Mouse (Mus musculus) testis, adult 2 months (tissue): ENCODE results near the gene Lekr1. TPM values are rescaled to one million over a fixed set of nuclear protein-coding genes. Genes with fewer than 3 reads are reported as not detected.

Experiments
- H3K27ac ChIP-seq: fragments of 200-500 bp; 2 replicates; pipeline ENCODE4 v1.5.1; 2012; ENCODE audit warnings: low read depth, low read length; ENCODE audit not compliant: control insufficient read depth, insufficient read depth
- H3K27me3 ChIP-seq: fragments of 200-500 bp; 2 replicates; pipeline ENCODE4 v1.6.1; 2012; ENCODE audit warnings: mild to moderate bottlenecking, low read length, moderate library complexity; ENCODE audit not compliant: control insufficient read depth, insufficient read depth
- H3K36me3 ChIP-seq: fragments of 200-500 bp; 2 replicates; pipeline ENCODE4 v1.6.1; 2012; ENCODE audit warnings: mild to moderate bottlenecking, low read length; ENCODE audit not compliant: control insufficient read depth, insufficient read depth
- H3K4me1 ChIP-seq: fragments of 200-500 bp; 2 replicates; pipeline ENCODE4 v1.6.1; 2012; ENCODE audit warnings: low read length; ENCODE audit not compliant: control insufficient read depth, insufficient read depth
- H3K4me3 ChIP-seq: fragments of 200-500 bp; 2 replicates; pipeline ENCODE4 v1.5.1; 2012; ENCODE audit warnings: low read depth, mild to moderate bottlenecking, low read length, moderate library complexity, mixed read lengths; ENCODE audit not compliant: control insufficient read depth
- CTCF ChIP-seq: fragments of 200-500 bp; IDR thresholded peaks from 2 replicates; pipeline ENCODE4 v1.5.1; 2012; ENCODE audit warnings: low read depth, mild to moderate bottlenecking, inconsistent platforms, low read length, moderate library complexity; ENCODE audit not compliant: control insufficient read depth, insufficient read depth, insufficient replicate concordance
- POLR2A ChIP-seq: fragments of 200-500 bp; IDR thresholded peaks from 2 replicates; pipeline ENCODE4 v1.6.1; 2012; ENCODE audit warnings: low read depth, mild to moderate bottlenecking, inconsistent platforms, low read length, moderate library complexity; ENCODE audit not compliant: control insufficient read depth
- polyA plus RNA-seq: library from polyadenylated mRNA; depleted of rRNA; stranded (reverse); fragments of >200 nt; gene quantifications from 2 replicates; pipeline ENCODE4 v1.2.3, GENCODE M21; 2012; rRNA removed

Lekr1 gene
- polyA plus RNA-seq, 1 experiment, result 8.0 TPM

GRCm38 (mm10) chr3:65863762-65864377 is 197.8 kb downstream of the Lekr1 start:
- H3K36me3 ChIP-seq, result no peaks in the 10 kb centered on the region
- H3K4me3 ChIP-seq, result no peak overlapping the region
- no peak overlapping the region for H3K27ac ChIP-seq
- no peaks in the 10 kb centered on the region for H3K27me3 ChIP-seq
- no peak for TF ChIP-seq CTCF
- no peak for TF ChIP-seq POLR2A
- H3K4me1 ChIP-seq, result peaks cover 8% of the 10 kb centered on the region

- TF ChIP-seq CTCF, result no peak
- no peak for TF ChIP-seq POLR2A
- H3K27ac ChIP-seq, result no peak overlapping the region
Observed at GRCm38 (mm10) chr3:65868931-65869330, 202.9 kb downstream of the Lekr1 start.

GRCm38 (mm10) chr3:65869724-65870123 is 203.7 kb downstream of the Lekr1 start:
- TF ChIP-seq POLR2A (no peak), CTCF (no peak)
- Histone ChIP-seq H3K27ac (no peak overlapping the region), H3K27me3 (no peaks in the 10 kb centered on the region), H3K4me1 (peaks cover 5% of the 10 kb centered on the region), H3K36me3 (no peaks in the 10 kb centered on the region), H3K4me3 (no peak overlapping the region)

More at GRCm38 (mm10) chr3:65868931-65869330, 202.9 kb downstream of the Lekr1 start:
- no peaks in the 10 kb centered on the region for H3K36me3 ChIP-seq
- peaks cover 8% of the 10 kb centered on the region for H3K4me1 ChIP-seq
- H3K27me3 ChIP-seq, result no peaks in the 10 kb centered on the region
- no peak overlapping the region for H3K4me3 ChIP-seq

GRCm38 (mm10) chr3:65871188-65871603 is 205.2 kb downstream of the Lekr1 start:
- Histone ChIP-seq H3K27me3 (no peaks in the 10 kb centered on the region), H3K36me3 (no peaks in the 10 kb centered on the region), H3K4me3 (no peak overlapping the region), H3K4me1 (peaks cover 5% of the 10 kb centered on the region), H3K27ac (peak overlapping the region; percentile 49)
- TF ChIP-seq POLR2A, result no peak
- no peak for TF ChIP-seq CTCF

GRCm38 (mm10) chr3:65871609-65872272 is 205.7 kb downstream of the Lekr1 start:
- TF ChIP-seq POLR2A (no peak), CTCF (no peak)
- Histone ChIP-seq H3K4me1 (peaks cover 5% of the 10 kb centered on the region), H3K36me3 (no peaks in the 10 kb centered on the region), H3K27me3 (no peaks in the 10 kb centered on the region), H3K27ac (no peak overlapping the region), H3K4me3 (no peak overlapping the region)

GRCm38 (mm10) chr3:65873093-65873830 is 207.2 kb downstream of the Lekr1 start:
- no peaks in the 10 kb centered on the region for H3K36me3 ChIP-seq
- H3K4me1 ChIP-seq, result peaks cover 5% of the 10 kb centered on the region
- H3K27me3 ChIP-seq, result no peaks in the 10 kb centered on the region
- no peak for TF ChIP-seq CTCF
- TF ChIP-seq POLR2A, result no peak
- H3K27ac ChIP-seq, result no peak overlapping the region
- H3K4me3 ChIP-seq, result no peak overlapping the region

Other genes with a start within 250 kb of the Lekr1 start
- 3.1 and 3.7 TPM in 2 replicates for gene Tiparp, start 137.8 kb upstream of the Lekr1 start, polyA plus RNA-seq